In genomic region chr6:100732376-100733021, GRCm38 (mm10) we compare ENCODE assay signal across 9 mouse cellular contexts. TPM values are rescaled to one million over a fixed set of nuclear protein-coding genes. Genes with fewer than 3 reads are reported as not detected.
DNase-seq lines count a peak whose midpoint lies in the region; ATAC-seq and TF ChIP-seq lines count a peak whose summit lies in the region.
"Had no signal": no experiment of that assay in that cellular context is flagged by ENCODE, and none has a peak within 500 bp of the region (broad histone marks: within the 10 kb centered on the region; RNA-seq: fewer than 3 reads in every experiment).

No protein-coding gene starts in this region.

- peak; percentile 93 for DNase-seq in 3T3-L1 (ENCODE audit: low read depth, low spot score)
- peak; percentile 63 for DNase-seq in embryo, embryonic 10.5 days (ENCODE audit: low spot score)
- peak; percentile 23 to 41 for DNase-seq in gastrocnemius, postnatal 36 days
- DNase-seq in left cerebral cortex, adult 9 months (ENCODE audit: low spot score in 2 of 2) = peak; percentile 39 to 73
- DNase-seq in right cerebral cortex, postnatal 14 days = peak; percentile 17
- no peak for DNase-seq in liver, postnatal 0 days
- DNase-seq in thymus, adult 18-20 months = no peak
- no peak for DNase-seq in kidney, adult 9 months

- intact Hi-C loops in gastrocnemius, postnatal 36 days (cut with DNase I) = no loop called here

- no peaks in the 10 kb centered on the region for H3K4me1 ChIP-seq in liver, postnatal 0 days (ENCODE audit: insufficient read depth)

- no peak for ATAC-seq in liver, postnatal 0 days

- H3K4me3 ChIP-seq in liver, postnatal 0 days (ENCODE audit: low read depth, low read length) = no peak overlapping the region

- 76% methylated on average over 12 of the region's 12 CpGs for WGBS in liver, postnatal 0 days (ENCODE audit: insufficient replicate concordance)

- H3K36me3 ChIP-seq in liver, postnatal 0 days (replicated peaks; ENCODE audit: insufficient read depth, low read length) = no peaks in the 10 kb centered on the region

- TF ChIP-seq EP300 in liver, postnatal 0 days (IDR thresholded peaks at IDR 0.05; ENCODE audit: low read depth) = no peak

- no peak overlapping the region for H3K27ac ChIP-seq in liver, postnatal 0 days (ENCODE audit: low read depth)
- H3K27ac ChIP-seq: macrophage had no signal

- no peaks in the 10 kb centered on the region for H3K27me3 ChIP-seq in liver, postnatal 0 days (ENCODE audit: insufficient read depth, low read length)

- no peak overlapping the region for H3K4me2 ChIP-seq in liver, postnatal 0 days (ENCODE audit: low read depth, low read length)

- H3K9ac ChIP-seq in liver, postnatal 0 days (replicated peaks) = no peak overlapping the region

- TF ChIP-seq CTCF in liver, postnatal 0 days (IDR thresholded peaks at IDR 0.05; ENCODE audit: low read depth) = no peak

- H3K9me3 ChIP-seq in liver, postnatal 0 days (ENCODE audit: low read length) = no peaks in the 10 kb centered on the region

RNA-seq across cellular contexts. Expression of gene Gxylt2, which starts 28.0 kb away (rescaled TPM):
- 1 to 10 TPM in 1 of 2 experiments, under 1 TPM in 1; 0.89 to 1.1 TPM for total RNA-seq in gastrocnemius, postnatal 36 days (2021)
- polyA plus RNA-seq in liver, postnatal 0 days (2015; fragmentation: Nextera tagmentation; extraction: Ambion mirVana) = 0.01 and 0.06 TPM in 2 replicates
- polyA plus RNA-seq: macrophage had no signal

Comparison
In these comparisons a context has a peak if more than half of its experiments do, and no peak if none do; other contexts are left out.
1. DNase-seq: peak in 3T3-L1 (single experiment), embryo, embryonic 10.5 days (single experiment), gastrocnemius, postnatal 36 days (2 of 2), left cerebral cortex, adult 9 months (2 of 2) and right cerebral cortex, postnatal 14 days (single experiment); none in liver, postnatal 0 days (single experiment), thymus, adult 18-20 months (0 of 2) and kidney, adult 9 months (single experiment).